Comparison of ENCODE assay signal across 15 mouse cellular contexts in the genomic region with DNA sequence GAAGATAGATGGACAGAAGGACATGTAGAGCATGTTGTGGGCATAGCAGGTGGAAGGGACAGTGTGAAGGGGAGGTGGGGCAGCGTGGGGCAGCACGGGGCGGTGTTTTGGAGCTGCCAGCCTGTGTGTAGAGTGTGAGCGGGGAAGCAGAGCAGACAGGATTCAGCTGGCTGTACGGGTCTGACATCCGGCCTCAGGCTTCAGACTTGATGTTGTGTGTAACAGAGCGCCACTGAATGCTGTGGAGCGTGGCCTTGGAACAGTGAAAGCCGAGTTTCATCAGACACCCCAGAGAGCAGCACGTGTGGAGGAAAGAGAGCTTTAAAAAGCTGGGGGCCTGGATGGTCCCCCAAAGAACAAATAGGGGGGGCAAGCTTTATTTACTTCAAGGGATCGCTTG.
DNase-seq lines count a peak whose midpoint lies in the region; ATAC-seq and TF ChIP-seq lines count a peak whose summit lies in the region.
"Had no signal": no experiment of that assay in that cellular context is flagged by ENCODE, and none has a peak within 500 bp of the region (broad histone marks: within the 10 kb centered on the region; RNA-seq: fewer than 3 reads in every experiment).

No protein-coding gene starts in this region.

- H3K4me1 ChIP-seq in kidney, adult 2 months (ENCODE audit: control insufficient read depth, insufficient read depth, low read length) = peaks cover 7% of the 10 kb centered on the region; the same call in 1 of the 2 replicates
- H3K4me1 ChIP-seq in kidney, embryonic 16.5 days (ENCODE audit: insufficient read depth, low read length) = peaks cover 19% of the 10 kb centered on the region
- peaks cover 4% of the 10 kb centered on the region for H3K4me1 ChIP-seq in forebrain, embryonic 16.5 days (replicated peaks; ENCODE audit: control insufficient read depth, insufficient read depth, low read length)

- no peak overlapping the region for H3K4me2 ChIP-seq in kidney, embryonic 16.5 days (replicated peaks; ENCODE audit: low read depth, low read length)
- no peak overlapping the region for H3K4me2 ChIP-seq in forebrain, embryonic 16.5 days (ENCODE audit: low read length)
- H3K4me2 ChIP-seq: heart, embryonic 13.5 days had no signal

- H3K27me3 ChIP-seq in kidney, adult 2 months (replicated peaks; ENCODE audit: control insufficient read depth, insufficient read depth, low read length) = no peaks in the 10 kb centered on the region
- H3K27me3 ChIP-seq in kidney, embryonic 16.5 days (ENCODE audit: insufficient read depth, low read length) = no peaks in the 10 kb centered on the region
- H3K27me3 ChIP-seq in forebrain, embryonic 16.5 days (replicated peaks; ENCODE audit: control insufficient read depth, insufficient read depth, low read length) = no peaks in the 10 kb centered on the region
- H3K27me3 ChIP-seq: heart, embryonic 13.5 days had no signal

- 45% methylated on average over 11 of the region's 11 CpGs for WGBS in kidney, adult 2 months
- 40% methylated on average over 11 of the region's 11 CpGs for WGBS in kidney, embryonic 16.5 days
- 85% methylated on average over 11 of the region's 11 CpGs for WGBS in forebrain, embryonic 16.5 days

- H3K9me3 ChIP-seq in kidney, embryonic 16.5 days (ENCODE audit: low read length) = no peaks in the 10 kb centered on the region
- H3K9me3 ChIP-seq in forebrain, embryonic 16.5 days (ENCODE audit: control insufficient read depth, low read length) = no peaks in the 10 kb centered on the region
- H3K9me3 ChIP-seq: forebrain, embryonic 10.5 days had no signal

- TF ChIP-seq CTCF in kidney, adult 2 months (conservative IDR thresholded peaks at IDR 0.05; ENCODE audit: insufficient read depth, insufficient read length, low read depth, low read length) = no peak

- no peak overlapping the region for H3K4me3 ChIP-seq in kidney, adult 2 months (ENCODE audit: insufficient read depth, low read depth, low read length)
- H3K4me3 ChIP-seq in kidney, embryonic 16.5 days (ENCODE audit: low read length) = no peak overlapping the region
- no peak overlapping the region for H3K4me3 ChIP-seq in forebrain, embryonic 16.5 days (replicated peaks; ENCODE audit: low read length)
- H3K4me3 ChIP-seq: forebrain, embryonic 10.5 days; heart, embryonic 13.5 days had no signal

- 0 out of 2 replicates have a peak overlapping the region, but pooled peaks have one; percentile 29 for H3K9ac ChIP-seq in kidney, embryonic 16.5 days (replicated peaks; ENCODE audit: low read length)
- no peak overlapping the region for H3K9ac ChIP-seq in forebrain, embryonic 16.5 days (replicated peaks; ENCODE audit: low read depth, low read length)
- H3K9ac ChIP-seq: heart, embryonic 13.5 days had no signal

- H3K27ac ChIP-seq in kidney, adult 2 months (ENCODE audit: insufficient read depth, low read depth, low read length) = no peak overlapping the region
- peak overlapping the region; percentile 58; the same call in 1 of the 2 replicates for H3K27ac ChIP-seq in kidney, embryonic 16.5 days (ENCODE audit: low read length)
- H3K27ac ChIP-seq in forebrain, embryonic 16.5 days (ENCODE audit: low read length) = no peak overlapping the region
- H3K27ac ChIP-seq: forebrain, embryonic 10.5 days; heart, embryonic 13.5 days; stomach, postnatal 0 days had no signal

- TF ChIP-seq POLR2A in kidney, adult 2 months (IDR thresholded peaks at IDR 0.05; ENCODE audit: low read depth, low read length) = no peak

- peak; percentile 13 for DNase-seq in kidney, adult 2 months
- no peak for DNase-seq in kidney, adult 8-10 months
- peak; percentile 16 for DNase-seq in thymus, postnatal 25 days
- no peak for DNase-seq in thymus, postnatal 4 days
- DNase-seq in right cerebral cortex, postnatal 36 days (ENCODE audit: low spot score in 2 of 2) = no peak
- DNase-seq: cerebellum, adult 2 months; cerebellum, postnatal 36 days; liver; right cerebral cortex, postnatal 4 days had no signal

- ATAC-seq in kidney, embryonic 16.5 days (ENCODE audit: low FRiP score, low TSS enrichment) = peak; percentile 91
- no peak for ATAC-seq in forebrain, embryonic 16.5 days
- ATAC-seq: lung, postnatal 0 days had no signal

- no peaks in the 10 kb centered on the region for H3K36me3 ChIP-seq in kidney, adult 2 months (ENCODE audit: control insufficient read depth, insufficient read depth, low read length)
- no peaks in the 10 kb centered on the region for H3K36me3 ChIP-seq in kidney, embryonic 16.5 days (ENCODE audit: insufficient read depth, low read length)
- H3K36me3 ChIP-seq in forebrain, embryonic 16.5 days (ENCODE audit: control insufficient read depth, insufficient read depth) = no peaks in the 10 kb centered on the region
- H3K36me3 ChIP-seq: forebrain, embryonic 10.5 days; heart, embryonic 13.5 days had no signal

Comparison
In these comparisons a context has a peak if more than half of its experiments do, and no peak if none do; other contexts are left out.
1. DNase-seq: peak in kidney, adult 2 months (single experiment) and thymus, postnatal 25 days (single experiment); none in kidney, adult 8-10 months (0 of 2), thymus, postnatal 4 days (single experiment) and right cerebral cortex, postnatal 36 days (0 of 2).